Comparison of ENCODE assay signal across 26 mouse cellular contexts in the genomic region with DNA sequence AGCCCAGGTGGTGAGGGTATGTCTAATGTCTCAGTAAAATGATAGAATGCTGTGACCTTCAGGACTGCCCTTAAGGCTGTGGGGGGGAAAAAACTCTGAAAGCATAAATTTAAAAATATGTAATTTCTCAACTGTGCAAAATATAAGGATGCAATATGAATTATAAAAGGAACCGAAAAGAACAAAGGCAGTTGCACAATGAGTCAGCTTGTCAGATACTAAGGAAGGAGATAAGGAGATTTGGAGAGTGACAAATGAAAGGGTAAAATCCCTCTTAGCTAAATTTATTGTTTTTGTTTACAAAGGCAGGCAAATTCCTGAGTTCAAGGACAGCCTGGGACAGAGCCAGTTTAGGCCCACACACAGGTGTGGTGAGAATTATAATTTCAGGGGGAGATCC. TPM values are rescaled to one million over a fixed set of nuclear protein-coding genes. Genes with fewer than 3 reads are reported as not detected.
DNase-seq lines count a peak whose midpoint lies in the region; ATAC-seq and TF ChIP-seq lines count a peak whose summit lies in the region.
"Had no signal": no experiment of that assay in that cellular context is flagged by ENCODE, and none has a peak within 500 bp of the region (broad histone marks: within the 10 kb centered on the region; RNA-seq: fewer than 3 reads in every experiment).

No protein-coding gene starts in this region.

- DNase-seq in 416B (ENCODE audit: low read depth) (peak; percentile 60), A20 (ENCODE audit: low read depth, low spot score) (peak; percentile 45)
- DNase-seq in hindbrain, embryonic 11.5 days (ENCODE audit: low spot score): no peak
- DNase-seq in cerebellum, adult 2 months: no peak
- DNase-seq in frontal cortex, postnatal 25 days (ENCODE audit: low spot score in 2 of 2): no peak
- DNase-seq: adrenal gland, adult 8-10 months; adrenal gland, postnatal 14 days; adrenal gland, postnatal 36 days; cerebellum, adult 11-12 months; cerebellum, adult 8-10 months; cerebellum, adult 9-11 months; cerebellum, postnatal 14 days; cerebellum, postnatal 36 days; embryo, embryonic 11 days; forebrain, postnatal 0 days had no signal

- TF ChIP-seq CTCF in cerebellum, adult 2 months (IDR thresholded peaks at IDR 0.05; ENCODE audit: borderline replicate concordance, insufficient read depth, low read depth, low read length): no peak

- no peak overlapping the region for H3K4me3 ChIP-seq in hindbrain, embryonic 11.5 days (ENCODE audit: low read depth, low read length)
- no peak overlapping the region for H3K4me3 ChIP-seq in cerebellum, adult 2 months (replicated peaks; ENCODE audit: insufficient read depth, low read depth, low read length)
- H3K4me3 ChIP-seq: embryonic facial prominence, embryonic 13.5 days; embryonic facial prominence, embryonic 15.5 days; erythroblast, embryonic 14.5 days; forebrain, embryonic 10.5 days; forebrain, embryonic 12.5 days had no signal

- no peaks in the 10 kb centered on the region for H3K4me1 ChIP-seq in hindbrain, embryonic 11.5 days (replicated peaks; ENCODE audit: control insufficient read depth, insufficient read depth, low read length)
- no peaks in the 10 kb centered on the region for H3K4me1 ChIP-seq in cerebellum, adult 2 months (ENCODE audit: control insufficient read depth, insufficient read depth, low read length)
- H3K4me1 ChIP-seq: embryonic facial prominence, embryonic 13.5 days; embryonic facial prominence, embryonic 15.5 days; forebrain, embryonic 12.5 days had no signal

- peak; percentile 58 for ATAC-seq in granulocyte monocyte progenitor cell, adult 5-6 weeks (replicated peaks; ENCODE audit: poor library complexity, severe bottlenecking)
- peak; percentile 27 for ATAC-seq in megakaryocyte progenitor cell, adult 5-6 weeks (replicated peaks; ENCODE audit: poor library complexity)
- ATAC-seq in hindbrain, embryonic 11.5 days (ENCODE audit: low FRiP score): no peak
- ATAC-seq: activated CD4-positive, CD25-positive, alpha-beta regulatory T cell, adult 4 months; forebrain, embryonic 14.5 days; forebrain, postnatal 0 days; Patski had no signal

- H3K4me2 ChIP-seq in hindbrain, embryonic 11.5 days (replicated peaks; ENCODE audit: low read depth, low read length): no peak overlapping the region
- H3K4me2 ChIP-seq: embryonic facial prominence, embryonic 13.5 days; embryonic facial prominence, embryonic 15.5 days; forebrain, embryonic 12.5 days had no signal

- no peaks in the 10 kb centered on the region for H3K9me3 ChIP-seq in hindbrain, embryonic 11.5 days (ENCODE audit: control insufficient read depth, low read length)
- H3K9me3 ChIP-seq: embryonic facial prominence, embryonic 13.5 days; embryonic facial prominence, embryonic 15.5 days; forebrain, embryonic 10.5 days; forebrain, embryonic 12.5 days; G1E had no signal

- H3K27me3 ChIP-seq in hindbrain, embryonic 11.5 days (ENCODE audit: control insufficient read depth, insufficient read depth, low read length): no peaks in the 10 kb centered on the region
- H3K27me3 ChIP-seq in cerebellum, adult 2 months (ENCODE audit: control insufficient read depth, insufficient read depth, low read length): no peaks in the 10 kb centered on the region
- H3K27me3 ChIP-seq: embryonic facial prominence, embryonic 13.5 days; embryonic facial prominence, embryonic 15.5 days; forebrain, embryonic 12.5 days; Patski had no signal

- no peaks in the 10 kb centered on the region for H3K36me3 ChIP-seq in hindbrain, embryonic 11.5 days (ENCODE audit: control insufficient read depth, insufficient read depth, low read length)
- H3K36me3 ChIP-seq: embryonic facial prominence, embryonic 13.5 days; embryonic facial prominence, embryonic 15.5 days; forebrain, embryonic 10.5 days; forebrain, embryonic 12.5 days; G1E had no signal

- no peak overlapping the region for H3K27ac ChIP-seq in hindbrain, embryonic 11.5 days (ENCODE audit: low read depth, low read length)
- H3K27ac ChIP-seq in cerebellum, adult 2 months (ENCODE audit: insufficient read depth, low read length): no peak overlapping the region
- H3K27ac ChIP-seq: embryonic facial prominence, embryonic 13.5 days; embryonic facial prominence, embryonic 15.5 days; forebrain, embryonic 10.5 days; forebrain, embryonic 12.5 days had no signal

- WGBS in hindbrain, embryonic 11.5 days: 91% methylated on average over 1 of the region's 1 CpGs
- WGBS in cerebellum, adult 2 months: 93% methylated on average over 1 of the region's 1 CpGs

- H3K9ac ChIP-seq in hindbrain, embryonic 11.5 days (ENCODE audit: low read depth, low read length): no peak overlapping the region
- H3K9ac ChIP-seq: embryonic facial prominence, embryonic 13.5 days; embryonic facial prominence, embryonic 15.5 days; forebrain, embryonic 12.5 days; forebrain, postnatal 0 days had no signal

- TF ChIP-seq POLR2A in cerebellum, adult 2 months (IDR thresholded peaks at IDR 0.05; ENCODE audit: borderline replicate concordance, insufficient read depth, low read length): no peak

RNA-seq across cellular contexts. Expression of a gene that starts 36.3 kb away (rescaled TPM):
- total RNA-seq in granulocyte monocyte progenitor cell, adult 5-6 weeks (2014; fragmentation: Nextera tagmentation): 11.2 and 17.3 TPM in 2 replicates
- total RNA-seq in granulocyte monocyte progenitor cell, adult 5-6 weeks (2017): 19.2 and 26.2 TPM in 2 replicates
- 30.1 and 30.4 TPM in 2 replicates for total RNA-seq in megakaryocyte progenitor cell, adult 5-6 weeks (2015)
- 18.3 and 19.9 TPM in 2 replicates for total RNA-seq in megakaryocyte progenitor cell, adult 5-6 weeks (2017)
- 21.2 and 23.9 TPM in 2 replicates for polyA plus RNA-seq in hindbrain, embryonic 11.5 days (2014; fragmentation: Nextera tagmentation; extraction: Ambion mirVana)
- 20.8 and 21.2 TPM in 2 replicates for polyA plus RNA-seq in cerebellum, adult 2 months (2012; rRNA removed)

Comparison
In these comparisons a context has a peak if more than half of its experiments do, and no peak if none do; other contexts are left out.
1. DNase-seq: peak in 416B (single experiment) and A20 (single experiment); none in hindbrain, embryonic 11.5 days (single experiment), cerebellum, adult 2 months (0 of 2) and frontal cortex, postnatal 25 days (0 of 2).